Mouse (Mus musculus): ENCODE measurements around the gene Mblac2.

DNA sequence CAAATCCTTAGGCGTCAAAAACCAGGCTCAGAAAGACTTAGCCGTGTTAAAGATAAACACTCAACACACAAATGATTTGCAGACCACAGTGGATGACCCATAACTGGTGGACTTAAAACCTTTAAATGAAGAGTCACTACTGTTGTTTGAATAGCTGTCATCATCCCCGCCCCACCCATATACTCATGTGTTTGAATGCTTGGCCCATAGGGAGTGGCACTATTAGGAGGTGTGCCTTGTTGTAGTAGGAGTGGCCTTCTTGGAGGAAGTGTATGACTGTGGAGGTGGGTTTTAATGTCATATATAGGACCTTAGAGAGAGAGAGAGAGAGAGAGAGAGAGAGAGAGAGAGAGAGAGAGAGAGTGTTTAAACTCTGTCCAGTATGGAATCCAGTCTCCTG is 28.0 kb upstream of the Mblac2 start:
- TF ChIP-seq CTCF (conservative IDR thresholded peaks at IDR 0.05; ENCODE audit: insufficient read depth, insufficient read length, low read depth, low read length): no peak
- no peak for TF ChIP-seq POLR2A (IDR thresholded peaks at IDR 0.05; ENCODE audit: low read depth, low read length)
